Mouse (Mus musculus): Measurements from ENCODE around the gene Lrfn3.

DNA sequence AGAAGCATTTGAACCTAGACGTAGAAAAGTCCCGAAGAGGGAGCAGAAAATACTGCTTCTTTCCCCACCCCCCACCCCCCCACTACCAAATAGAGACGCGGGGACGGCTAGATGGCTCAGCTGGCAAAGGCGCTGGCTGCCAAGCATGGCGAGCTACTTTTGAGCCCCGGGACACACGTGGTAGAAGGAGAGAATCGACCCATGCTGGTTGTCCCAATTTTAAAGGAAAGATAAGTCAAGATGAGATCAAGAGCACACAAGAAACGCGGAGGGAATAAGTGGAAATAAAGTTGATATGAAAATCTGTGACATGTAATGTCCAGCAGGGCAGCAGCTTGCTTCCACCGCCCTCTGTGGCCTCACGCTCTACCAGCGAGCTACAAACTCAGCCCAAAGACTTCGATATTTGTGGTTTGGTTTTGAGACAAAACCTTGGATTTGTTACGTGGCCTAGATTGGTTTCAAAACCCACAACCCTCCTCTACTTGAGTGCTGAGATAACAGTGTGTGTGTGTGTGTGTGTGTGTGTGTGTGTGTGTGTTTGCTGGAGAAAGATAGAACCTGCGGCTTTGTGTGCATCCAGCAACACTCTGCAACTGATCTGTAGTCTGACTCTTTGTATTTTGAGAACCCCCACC lies 29.8 kb downstream of the Lrfn3 start:
- TF ChIP-seq CTCF (IDR thresholded peaks at IDR 0.05; ENCODE audit: borderline replicate concordance, control insufficient read depth, extremely low read depth, insufficient read depth, low read length, poor library complexity) (no peak), POLR2A (IDR thresholded peaks at IDR 0.05; ENCODE audit: control insufficient read depth, extremely low read depth, insufficient read depth, low read length, poor library complexity) (no peak)

Data from thymus, adult 2 months (tissue).